Mouse (Mus musculus): Measurements from ENCODE around the gene Gm20388. TPM values are rescaled to one million over a fixed set of nuclear protein-coding genes. Genes with fewer than 3 reads are reported as not detected.

The Gm20388 gene
- polyA plus RNA-seq, 1 experiment from 2014 or later, result not detected

DNA sequence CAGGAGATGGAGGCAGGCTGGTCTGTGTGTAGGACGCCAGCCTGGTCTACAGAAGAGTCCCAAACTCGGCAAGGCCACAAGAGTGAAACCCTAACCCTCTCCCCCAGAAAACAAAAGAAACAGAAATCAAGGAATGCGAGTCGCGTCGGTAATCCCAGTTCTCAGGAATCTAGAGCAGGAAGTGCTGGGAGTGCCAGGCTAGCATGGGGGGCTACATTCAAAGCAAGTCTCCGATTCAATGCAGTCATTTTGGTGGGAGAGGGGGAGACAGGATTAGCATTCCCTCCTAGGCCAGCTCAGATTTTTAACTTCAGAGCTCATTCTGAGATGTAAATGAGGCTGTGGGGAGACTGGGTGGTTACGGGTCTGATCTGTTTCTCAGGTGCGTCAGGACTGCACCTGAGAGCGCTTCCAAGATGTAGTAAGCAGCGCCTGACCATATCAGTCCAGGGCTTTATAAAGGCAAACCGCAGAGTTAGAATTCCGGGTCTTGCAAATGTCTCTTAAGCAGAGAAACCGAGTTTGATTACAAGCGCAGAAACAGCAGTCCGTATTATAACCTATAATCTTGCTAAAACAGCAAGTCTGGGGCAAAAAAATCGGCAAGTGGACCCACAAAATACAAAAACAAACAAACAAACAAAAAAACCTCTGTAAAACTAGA, 756.3 kb downstream of the Gm20388 start:
- Histone ChIP-seq H3K4me1 (replicated peaks; ENCODE audit: control insufficient read depth, insufficient read depth, low read length) (peaks cover 30% of the 10 kb centered on the region), H3K4me3 (replicated peaks; ENCODE audit: low read length) (peak overlapping the region; percentile 97), H3K36me3 (replicated peaks; ENCODE audit: control insufficient read depth, insufficient read depth) (peaks cover 24% of the 10 kb centered on the region), H3K4me2 (replicated peaks) (peak overlapping the region; percentile 74), H3K9me3 (ENCODE audit: control insufficient read depth, low read length) (no peaks in the 10 kb centered on the region), H3K9ac (peak overlapping the region; percentile 91), H3K27me3 (ENCODE audit: control insufficient read depth, insufficient read depth, low read length) (no peaks in the 10 kb centered on the region), H3K27ac (no peak overlapping the region; the same call in 1 of the 2 replicates)
- no peak for DNase-seq (ENCODE audit: low spot score)
- WGBS, result 3% methylated on average over 17 of the region's 17 CpGs
- ATAC-seq (ENCODE audit: low FRiP score), result no peak

DNA sequence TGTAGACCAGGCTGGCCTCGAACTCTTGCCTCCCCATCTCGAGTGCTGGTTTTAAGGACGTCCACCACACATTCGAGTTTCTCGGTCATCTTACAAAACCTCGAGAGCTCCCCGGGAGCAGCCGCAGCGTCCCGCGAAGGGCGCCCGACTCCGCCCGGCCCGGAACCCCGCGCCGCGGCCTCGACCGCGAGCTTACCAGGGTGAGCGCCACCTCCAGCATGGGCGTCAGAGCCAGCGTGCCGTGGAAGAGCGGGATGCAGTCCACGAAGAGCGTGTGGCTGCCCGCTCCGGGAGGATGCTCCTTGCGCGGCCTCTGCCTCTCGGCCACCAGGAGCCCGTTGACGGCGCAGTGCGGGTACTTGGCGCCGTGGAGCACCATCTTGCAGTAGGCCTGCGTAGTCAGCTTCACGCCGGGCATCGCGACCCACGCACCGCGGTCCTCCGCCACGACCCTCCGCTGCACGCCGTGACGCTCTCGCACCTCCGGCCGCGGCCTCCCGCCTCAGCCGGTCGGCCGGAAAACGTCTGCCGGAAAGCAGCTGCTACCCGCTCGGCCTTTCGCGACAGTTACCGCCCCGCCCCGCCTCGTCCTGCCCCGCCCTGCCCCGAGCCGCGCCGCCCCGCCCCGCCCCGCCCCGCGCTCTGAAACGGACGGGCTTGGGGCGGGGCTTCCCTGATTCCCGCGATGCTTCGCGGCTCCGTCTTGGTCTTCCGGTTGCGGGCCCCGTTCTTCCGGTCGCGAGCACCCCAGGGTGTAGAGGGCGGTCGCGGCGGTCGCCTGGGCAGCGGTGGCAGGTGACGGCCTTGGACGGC, 757.1 kb downstream of the Gm20388 start, which contains the start of the genes Gm27021 and Cox4i1:
TSS of gene Gm27021 (minus strand) at position 519 of the 813 bp plus-strand sequence.
TSS of gene Cox4i1 (plus strand) at position 662 of the 813 bp plus-strand sequence.
- H3K27me3 ChIP-seq (ENCODE audit: control insufficient read depth, insufficient read depth, low read length), result no peaks in the 10 kb centered on the region
- peak within 1 kb of the TSS; percentile 97 for H3K4me3 ChIP-seq (replicated peaks; ENCODE audit: low read length)
- WGBS, result under 1% methylated on average over 67 of the region's 105 CpGs
- DNase-seq (ENCODE audit: low spot score) (peak; percentile 94), ATAC-seq (ENCODE audit: low FRiP score) (peak; percentile 93)
- peak within 1 kb of the TSS; percentile 87 for H3K27ac ChIP-seq
- H3K4me2 ChIP-seq (replicated peaks), result peak within 1 kb of the TSS; percentile 87
- H3K9ac ChIP-seq, result peak within 1 kb of the TSS; percentile 91
- H3K36me3 ChIP-seq (replicated peaks; ENCODE audit: control insufficient read depth, insufficient read depth), result peaks cover 33% of the 10 kb centered on the region
- H3K9me3 ChIP-seq (ENCODE audit: control insufficient read depth, low read length), result no peaks in the 10 kb centered on the region
- peaks cover 30% of the 10 kb centered on the region for H3K4me1 ChIP-seq (replicated peaks; ENCODE audit: control insufficient read depth, insufficient read depth, low read length)

DNA sequence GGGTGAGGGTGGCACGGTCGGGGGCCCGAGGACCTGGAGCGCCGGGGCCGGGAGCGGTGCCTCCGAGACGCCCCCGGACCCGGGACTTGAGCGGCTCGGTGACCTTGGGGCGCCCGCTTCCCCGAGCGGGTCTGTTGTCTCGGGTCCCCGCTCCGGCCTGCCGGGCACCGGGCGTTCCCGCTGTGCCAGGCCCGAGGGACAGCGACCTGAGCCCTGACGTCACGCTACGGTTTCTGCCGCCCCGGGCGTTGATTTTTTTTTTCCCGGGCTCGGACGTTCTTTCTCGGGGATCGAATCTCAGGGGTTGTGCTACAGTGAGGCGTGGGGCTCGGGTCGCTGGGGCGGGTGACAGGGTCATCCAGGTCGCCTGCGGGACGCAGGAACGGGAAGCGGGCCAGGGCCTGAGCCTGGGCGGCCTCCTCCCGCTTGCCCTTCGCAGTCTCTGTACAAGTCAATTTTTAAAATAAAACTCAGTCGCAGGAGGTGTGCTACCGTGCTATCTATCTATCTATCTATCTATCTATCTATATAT, 757.8 kb downstream of the Gm20388 start, which contains the start of gene Emc8:
TSS of gene Emc8 (minus strand) at position 200 of the 532 bp plus-strand sequence.
- Histone ChIP-seq H3K36me3 (replicated peaks; ENCODE audit: control insufficient read depth, insufficient read depth) (peaks cover 39% of the 10 kb centered on the region), H3K9me3 (ENCODE audit: control insufficient read depth, low read length) (no peaks in the 10 kb centered on the region), H3K9ac (peak within 1 kb of the TSS; percentile 91), H3K4me2 (replicated peaks) (peak within 1 kb of the TSS; percentile 87), H3K27me3 (ENCODE audit: control insufficient read depth, insufficient read depth, low read length) (no peaks in the 10 kb centered on the region), H3K4me1 (replicated peaks; ENCODE audit: control insufficient read depth, insufficient read depth, low read length) (peaks cover 30% of the 10 kb centered on the region), H3K4me3 (replicated peaks; ENCODE audit: low read length) (peak within 1 kb of the TSS; percentile 97), H3K27ac (peak within 1 kb of the TSS; percentile 87)
- ATAC-seq (ENCODE audit: low FRiP score), result peak; percentile 31; the same call in 1 of the 2 replicates
- no peak for DNase-seq (ENCODE audit: low spot score)
- WGBS, result under 1% methylated on average over 39 of the region's 51 CpGs

DNA sequence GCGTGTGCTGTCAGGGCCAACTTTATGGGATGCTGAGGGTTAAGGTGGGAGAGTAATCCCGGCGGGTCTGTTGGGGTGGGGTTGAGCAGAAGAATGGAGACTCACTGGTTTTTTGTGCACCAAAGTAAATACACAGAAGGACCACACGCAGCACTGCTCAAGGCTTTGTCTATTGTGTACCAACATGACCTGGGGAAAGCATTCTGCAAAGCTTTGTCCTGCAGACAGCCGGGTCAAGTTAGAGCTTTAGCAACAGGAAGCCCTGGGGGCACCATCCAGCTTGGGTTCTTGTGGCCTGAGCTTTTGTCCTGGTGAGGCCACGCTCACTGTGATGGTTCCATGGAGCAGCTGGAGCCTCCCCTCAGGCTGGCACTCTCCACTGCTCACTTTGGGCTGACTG, 761.1 kb downstream of the Gm20388 start:
- no peak overlapping the region for H3K4me3 ChIP-seq (replicated peaks; ENCODE audit: low read length)
- peaks cover 11% of the 10 kb centered on the region for H3K4me1 ChIP-seq (replicated peaks; ENCODE audit: control insufficient read depth, insufficient read depth, low read length)
- H3K4me2 ChIP-seq (replicated peaks), result no peak overlapping the region
- H3K27me3 ChIP-seq (ENCODE audit: control insufficient read depth, insufficient read depth, low read length), result no peaks in the 10 kb centered on the region
- no peak overlapping the region for H3K9ac ChIP-seq
- no peaks in the 10 kb centered on the region for H3K9me3 ChIP-seq (ENCODE audit: control insufficient read depth, low read length)
- 56% methylated on average over 6 of the region's 6 CpGs for WGBS
- DNase-seq (ENCODE audit: low spot score) (no peak), ATAC-seq (ENCODE audit: low FRiP score) (no peak)
- peaks cover 53% of the 10 kb centered on the region for H3K36me3 ChIP-seq (replicated peaks; ENCODE audit: control insufficient read depth, insufficient read depth)
- no peak overlapping the region for H3K27ac ChIP-seq

DNA sequence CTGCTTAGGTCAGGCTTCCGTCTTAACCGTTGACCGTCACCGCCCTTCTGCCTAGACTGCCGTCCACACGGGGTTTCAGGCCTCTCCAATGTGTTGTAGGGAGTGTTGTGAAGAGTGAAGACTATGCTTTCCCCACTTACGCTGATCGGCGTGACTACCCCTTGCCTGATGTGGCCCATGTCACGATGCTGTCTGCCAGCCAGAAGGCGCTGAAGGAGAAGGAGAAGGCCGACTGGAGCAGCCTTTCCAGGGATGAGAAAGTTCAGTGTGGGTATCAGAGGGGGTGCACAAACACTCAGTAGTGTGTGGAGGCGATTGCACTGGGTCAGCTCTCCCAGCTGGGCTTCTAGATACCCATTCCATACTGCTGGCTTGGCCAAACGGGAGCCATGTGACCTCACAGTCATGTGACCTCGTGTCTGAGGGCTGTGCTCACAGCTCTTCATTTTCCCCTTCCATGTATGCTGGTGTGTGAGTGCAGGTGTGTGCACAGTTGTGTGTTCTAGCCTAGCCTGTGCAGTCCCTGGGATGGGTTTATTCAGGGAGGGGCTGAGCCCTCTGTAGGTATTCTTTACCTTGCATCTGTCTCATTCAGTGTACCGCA, 762.1 kb downstream of the Gm20388 start:
- H3K4me2 ChIP-seq (replicated peaks), result no peak overlapping the region
- H3K27me3 ChIP-seq (ENCODE audit: control insufficient read depth, insufficient read depth, low read length), result no peaks in the 10 kb centered on the region
- H3K4me3 ChIP-seq (replicated peaks; ENCODE audit: low read length), result no peak overlapping the region
- DNase-seq (ENCODE audit: low spot score), result no peak
- no peak for ATAC-seq (ENCODE audit: low FRiP score)
- H3K9me3 ChIP-seq (ENCODE audit: control insufficient read depth, low read length), result no peaks in the 10 kb centered on the region
- H3K9ac ChIP-seq, result no peak overlapping the region
- H3K36me3 ChIP-seq (replicated peaks; ENCODE audit: control insufficient read depth, insufficient read depth), result peaks cover 53% of the 10 kb centered on the region
- H3K4me1 ChIP-seq (replicated peaks; ENCODE audit: control insufficient read depth, insufficient read depth, low read length), result peaks cover 7% of the 10 kb centered on the region
- no peak overlapping the region for H3K27ac ChIP-seq
- 90% methylated on average over 16 of the region's 16 CpGs for WGBS

DNA sequence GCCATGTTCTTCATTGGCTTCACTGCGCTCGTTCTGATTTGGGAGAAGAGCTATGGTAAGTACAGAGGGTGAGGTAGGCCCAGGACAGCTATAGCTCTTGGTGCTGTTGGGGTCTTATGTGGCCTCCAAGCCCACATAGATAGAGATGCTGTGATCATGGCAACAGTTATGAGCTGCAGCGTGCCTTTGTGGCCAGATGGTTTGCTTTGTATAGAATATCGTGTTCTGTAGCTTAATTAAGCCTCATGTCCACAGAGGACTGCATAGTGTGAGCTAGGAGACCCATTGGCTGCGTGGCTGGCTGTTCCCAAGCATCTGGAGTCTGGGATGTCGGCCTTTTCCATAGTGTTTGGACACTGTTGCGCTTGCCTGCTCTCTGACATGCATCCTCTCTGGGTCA, 762.7 kb downstream of the Gm20388 start:
- no peak for DNase-seq (ENCODE audit: low spot score)
- Histone ChIP-seq H3K27me3 (ENCODE audit: control insufficient read depth, insufficient read depth, low read length) (no peaks in the 10 kb centered on the region), H3K9me3 (ENCODE audit: control insufficient read depth, low read length) (no peaks in the 10 kb centered on the region), H3K4me2 (replicated peaks) (no peak overlapping the region), H3K4me3 (replicated peaks; ENCODE audit: low read length) (no peak overlapping the region), H3K27ac (no peak overlapping the region), H3K4me1 (replicated peaks; ENCODE audit: control insufficient read depth, insufficient read depth, low read length) (peaks cover 7% of the 10 kb centered on the region), H3K36me3 (replicated peaks; ENCODE audit: control insufficient read depth, insufficient read depth) (peaks cover 53% of the 10 kb centered on the region), H3K9ac (no peak overlapping the region)
- 91% methylated on average over 7 of the region's 7 CpGs for WGBS
- no peak for ATAC-seq (ENCODE audit: low FRiP score)

DNA sequence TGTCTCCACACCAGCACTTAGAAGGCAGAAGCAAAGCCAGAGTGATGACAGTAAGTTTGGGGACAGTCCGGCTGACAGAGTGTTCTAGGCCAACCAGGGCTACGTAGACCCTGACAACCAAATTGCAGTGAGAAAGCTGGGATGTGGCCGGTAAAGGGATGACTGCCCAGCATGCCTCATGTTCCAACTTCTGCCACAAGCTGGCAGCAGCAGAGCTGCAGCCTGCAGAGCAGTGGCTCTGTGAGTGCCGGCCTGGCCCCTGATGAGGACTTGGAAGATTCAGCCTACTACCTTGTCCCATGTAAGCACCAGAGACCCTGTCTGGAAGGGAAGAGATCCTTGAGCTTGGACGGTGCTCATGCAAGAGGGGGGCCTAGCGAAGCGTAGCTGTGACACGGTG, 765.1 kb downstream of the Gm20388 start:
- DNase-seq (ENCODE audit: low spot score) (no peak), ATAC-seq (ENCODE audit: low FRiP score) (no peak)
- Histone ChIP-seq H3K4me1 (replicated peaks; ENCODE audit: control insufficient read depth, insufficient read depth, low read length) (no peaks in the 10 kb centered on the region), H3K4me3 (replicated peaks; ENCODE audit: low read length) (no peak overlapping the region), H3K27ac (no peak overlapping the region), H3K4me2 (replicated peaks) (no peak overlapping the region), H3K27me3 (ENCODE audit: control insufficient read depth, insufficient read depth, low read length) (no peaks in the 10 kb centered on the region), H3K9me3 (ENCODE audit: control insufficient read depth, low read length) (no peaks in the 10 kb centered on the region), H3K36me3 (replicated peaks; ENCODE audit: control insufficient read depth, insufficient read depth) (peaks cover 40% of the 10 kb centered on the region), H3K9ac (no peak overlapping the region)
- WGBS, result 76% methylated on average over 8 of the region's 8 CpGs

DNA sequence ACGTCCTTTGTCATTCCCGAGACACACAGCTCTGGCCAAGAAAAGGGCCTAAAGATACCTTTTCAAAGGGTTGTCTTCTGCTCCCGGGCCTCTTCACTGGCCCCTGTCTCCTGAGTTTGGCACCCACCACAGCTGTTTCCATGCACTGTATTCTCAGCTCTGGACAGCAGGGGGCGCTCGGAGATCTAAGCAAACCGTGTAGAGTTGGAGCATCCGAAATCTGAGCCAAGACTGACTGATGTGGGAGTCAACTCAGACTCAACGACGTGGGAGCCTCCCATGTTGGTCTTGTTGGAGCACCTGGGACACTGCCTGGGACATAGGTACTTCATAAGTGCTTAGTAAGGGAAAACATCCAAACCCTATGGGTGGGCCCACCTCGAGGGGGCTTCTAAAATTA, 767.8 kb downstream of the Gm20388 start:
- peaks cover 13% of the 10 kb centered on the region for H3K36me3 ChIP-seq (replicated peaks; ENCODE audit: control insufficient read depth, insufficient read depth)
- no peaks in the 10 kb centered on the region for H3K9me3 ChIP-seq (ENCODE audit: control insufficient read depth, low read length)
- WGBS, result 12% methylated on average over 10 of the region's 10 CpGs
- H3K4me3 ChIP-seq (replicated peaks; ENCODE audit: low read length), result no peak overlapping the region
- H3K27ac ChIP-seq, result no peak overlapping the region
- no peaks in the 10 kb centered on the region for H3K27me3 ChIP-seq (ENCODE audit: control insufficient read depth, insufficient read depth, low read length)
- H3K4me1 ChIP-seq (replicated peaks; ENCODE audit: control insufficient read depth, insufficient read depth, low read length), result no peaks in the 10 kb centered on the region
- peak; percentile 95 for DNase-seq (ENCODE audit: low spot score)
- ATAC-seq (ENCODE audit: low FRiP score), result no peak
- no peak overlapping the region for H3K9ac ChIP-seq
- no peak overlapping the region for H3K4me2 ChIP-seq (replicated peaks)
